Mouse (Mus musculus): ENCODE data around the gene Tnpo2. TPM values are rescaled to one million over a fixed set of nuclear protein-coding genes. Genes with fewer than 3 reads are reported as not detected.

The Tnpo2 gene
- total and polyA plus RNA-seq, 2 experiments from 2014 or later, result 49.1 to 183 TPM

DNA sequence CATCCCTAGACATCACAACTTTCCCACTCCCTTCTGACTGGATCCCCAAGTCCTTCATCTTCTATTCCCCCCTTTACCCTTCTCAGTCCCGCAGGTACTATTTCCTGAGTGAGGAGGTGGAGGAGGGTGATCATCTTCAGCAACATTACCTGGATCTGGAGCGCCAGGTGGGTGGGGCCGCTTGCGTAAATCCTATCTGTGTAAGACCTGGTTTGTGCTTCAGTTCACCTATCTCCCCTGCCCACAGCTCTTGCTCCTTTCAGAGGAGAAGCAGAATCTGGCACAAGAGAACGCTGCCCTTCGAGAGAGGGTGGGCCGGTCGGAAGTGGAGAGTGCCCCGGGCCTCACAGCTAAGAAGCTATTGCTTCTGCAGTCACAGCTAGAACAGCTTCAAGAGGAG lies 42.3 kb upstream of the Tnpo2 start:
- H3K27me3 ChIP-seq (ENCODE audit: insufficient read depth, low read length), result no peaks in the 10 kb centered on the region
- no peak for DNase-seq (ENCODE audit: low spot score)
- WGBS, result 96% methylated on average over 9 of the region's 9 CpGs
- H3K4me1 ChIP-seq (ENCODE audit: insufficient read depth, low read length), result peaks cover 12% of the 10 kb centered on the region; the same call in 1 of the 2 replicates
- no peak overlapping the region for H3K9ac ChIP-seq (replicated peaks; ENCODE audit: low read length)
- H3K9me3 ChIP-seq (ENCODE audit: low read length), result no peaks in the 10 kb centered on the region
- no peak overlapping the region for H3K27ac ChIP-seq
- H3K4me3 ChIP-seq (ENCODE audit: low read length), result no peak overlapping the region
- no peaks in the 10 kb centered on the region for H3K36me3 ChIP-seq (ENCODE audit: insufficient read depth, low read length)
- no peak for TF ChIP-seq CTCF (IDR thresholded peaks at IDR 0.05; ENCODE audit: low read depth)
- ATAC-seq, result no peak
- H3K4me2 ChIP-seq (ENCODE audit: low read depth, low read length), result no peak overlapping the region

DNA sequence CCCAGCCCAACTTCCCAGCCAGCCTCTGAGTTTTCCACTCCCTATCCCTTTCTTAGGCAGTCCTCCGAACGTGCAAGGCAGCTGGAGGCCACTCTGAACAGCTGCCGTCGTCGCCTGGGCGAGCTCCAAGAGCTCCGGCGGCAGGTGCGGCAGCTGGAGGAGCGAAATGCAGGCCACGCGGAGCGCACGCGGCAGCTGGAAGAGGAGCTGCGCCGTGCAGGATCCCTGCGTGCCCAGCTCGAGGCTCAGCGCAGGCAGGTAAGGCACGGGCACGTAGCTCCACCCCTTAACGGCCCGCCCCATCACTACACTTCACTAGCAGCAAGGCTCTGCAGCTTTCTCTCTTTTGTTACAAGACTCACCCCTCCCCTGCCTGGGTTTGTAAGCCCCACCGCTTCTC lies 41.0 kb upstream of the Tnpo2 start:
- H3K9me3 ChIP-seq (ENCODE audit: low read length), result no peaks in the 10 kb centered on the region
- no peaks in the 10 kb centered on the region for H3K36me3 ChIP-seq (ENCODE audit: insufficient read depth, low read length)
- no peak overlapping the region for H3K4me3 ChIP-seq (ENCODE audit: low read length)
- H3K9ac ChIP-seq (replicated peaks; ENCODE audit: low read length), result no peak overlapping the region
- H3K4me2 ChIP-seq (ENCODE audit: low read depth, low read length), result 0 out of 2 replicates have a peak overlapping the region, but pooled peaks have one; percentile 13
- peaks cover 12% of the 10 kb centered on the region; the same call in 1 of the 2 replicates for H3K4me1 ChIP-seq (ENCODE audit: insufficient read depth, low read length)
- ATAC-seq (no peak), DNase-seq (ENCODE audit: low spot score) (peak; percentile 53)
- no peak overlapping the region for H3K27ac ChIP-seq
- no peak for TF ChIP-seq CTCF (IDR thresholded peaks at IDR 0.05; ENCODE audit: low read depth)
- H3K27me3 ChIP-seq (ENCODE audit: insufficient read depth, low read length), result no peaks in the 10 kb centered on the region
- WGBS, result 28% methylated on average over 25 of the region's 25 CpGs

DNA sequence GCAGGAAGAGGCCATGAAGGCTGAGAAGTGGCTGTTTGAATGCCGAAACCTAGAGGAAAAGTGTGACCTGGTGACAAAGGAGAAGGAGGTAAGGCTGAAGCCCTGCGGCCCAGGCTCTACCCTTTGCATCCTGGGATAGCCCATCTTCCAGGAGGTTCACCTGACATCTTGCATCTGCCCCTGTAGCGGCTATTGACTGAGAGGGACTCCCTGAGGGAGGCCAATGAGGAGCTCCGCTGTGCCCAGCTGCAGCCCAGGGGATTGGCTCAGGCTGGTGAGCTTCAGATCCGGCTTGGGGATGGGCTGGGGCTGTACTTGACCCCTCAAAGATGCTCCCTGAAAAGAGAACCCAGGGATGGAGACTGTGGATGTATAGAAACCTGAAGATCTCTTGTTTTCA lies 39.7 kb upstream of the Tnpo2 start:
- no peak overlapping the region for H3K9ac ChIP-seq (replicated peaks; ENCODE audit: low read length)
- no peak overlapping the region for H3K4me3 ChIP-seq (ENCODE audit: low read length)
- no peaks in the 10 kb centered on the region for H3K9me3 ChIP-seq (ENCODE audit: low read length)
- no peaks in the 10 kb centered on the region for H3K36me3 ChIP-seq (ENCODE audit: insufficient read depth, low read length)
- WGBS, result 81% methylated on average over 5 of the region's 5 CpGs
- TF ChIP-seq CTCF (IDR thresholded peaks at IDR 0.05; ENCODE audit: low read depth), result no peak
- H3K27me3 ChIP-seq (ENCODE audit: insufficient read depth, low read length), result no peaks in the 10 kb centered on the region
- H3K4me2 ChIP-seq (ENCODE audit: low read depth, low read length), result no peak overlapping the region
- H3K4me1 ChIP-seq (ENCODE audit: insufficient read depth, low read length), result peaks cover 6% of the 10 kb centered on the region; the same call in 1 of the 2 replicates
- no peak overlapping the region for H3K27ac ChIP-seq
- DNase-seq (ENCODE audit: low spot score), result no peak
- no peak for ATAC-seq

DNA sequence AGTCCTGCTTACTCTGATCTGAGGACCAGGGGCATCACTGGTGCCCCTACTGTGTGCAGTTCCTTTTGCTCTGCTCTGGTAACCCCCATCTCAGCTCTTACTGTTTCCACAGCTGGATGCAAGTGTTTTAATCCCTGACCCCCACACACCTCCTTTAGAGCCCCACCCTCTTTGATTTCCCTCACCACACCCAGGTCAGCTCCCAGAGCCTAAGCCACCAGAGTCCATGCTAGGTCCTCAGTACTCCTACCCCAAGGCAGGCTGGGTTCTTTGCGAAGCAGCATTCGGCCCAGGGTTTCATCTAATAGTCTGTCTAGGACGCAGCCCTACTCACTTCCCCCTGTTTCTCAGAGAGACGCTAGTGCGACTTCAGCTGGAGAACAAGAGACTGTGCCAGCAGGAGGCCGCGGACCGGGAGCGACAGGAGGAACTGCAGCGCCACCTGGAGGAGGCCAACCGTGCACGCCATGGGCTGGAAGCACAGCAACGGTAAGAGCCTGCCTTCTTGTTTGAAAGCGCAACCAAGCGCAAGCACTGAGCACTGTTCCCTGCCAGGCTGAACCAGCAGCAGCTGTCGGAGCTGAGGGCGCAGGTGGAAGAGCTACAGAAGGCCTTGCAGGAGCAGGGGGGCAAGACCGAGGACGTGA lies 38.9 kb upstream of the Tnpo2 start:
- Histone ChIP-seq H3K27ac (0 out of 2 replicates have a peak overlapping the region, but pooled peaks have one; percentile 11), H3K4me2 (ENCODE audit: low read depth, low read length) (peak overlapping the region; percentile 37), H3K36me3 (ENCODE audit: insufficient read depth, low read length) (peaks cover 3% of the 10 kb centered on the region; the same call in 1 of the 2 replicates), H3K4me3 (ENCODE audit: low read length) (no peak overlapping the region), H3K27me3 (ENCODE audit: insufficient read depth, low read length) (no peaks in the 10 kb centered on the region), H3K9ac (replicated peaks; ENCODE audit: low read length) (peak overlapping the region; percentile 38; the same call in 1 of the 2 replicates), H3K4me1 (ENCODE audit: insufficient read depth, low read length) (peaks cover 6% of the 10 kb centered on the region; the same call in 1 of the 2 replicates), H3K9me3 (ENCODE audit: low read length) (no peaks in the 10 kb centered on the region)
- ATAC-seq, result peak; percentile 86
- peak; percentile 95 for TF ChIP-seq CTCF (IDR thresholded peaks at IDR 0.05; ENCODE audit: low read depth)
- 4% methylated on average over 19 of the region's 19 CpGs for WGBS
- DNase-seq (ENCODE audit: low spot score), result peak; percentile 93

DNA sequence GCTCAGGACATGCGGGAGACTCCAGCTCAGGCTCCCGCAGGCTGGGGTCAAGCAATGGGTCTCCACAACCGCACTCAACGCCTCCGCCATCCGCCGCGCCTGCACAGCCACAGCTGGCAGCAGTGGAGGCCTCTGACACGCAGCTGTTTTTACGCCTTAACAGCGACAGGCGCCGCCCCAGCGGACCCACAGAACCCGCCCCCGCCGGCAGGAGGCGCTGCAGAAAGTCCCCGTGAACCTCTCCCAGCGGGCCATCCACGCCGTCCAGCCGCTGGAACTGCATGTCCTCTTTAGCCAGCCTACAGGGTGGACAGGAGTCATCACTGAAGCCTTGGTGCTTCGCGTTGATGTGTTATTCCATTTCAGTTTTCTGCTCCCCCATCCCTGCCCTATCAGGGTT lies 29.0 kb upstream of the Tnpo2 start:
- H3K4me1 ChIP-seq (ENCODE audit: insufficient read depth, low read length), result no peaks in the 10 kb centered on the region
- no peak overlapping the region for H3K27ac ChIP-seq
- ATAC-seq (no peak), DNase-seq (ENCODE audit: low spot score) (no peak)
- 25% methylated on average over 25 of the region's 25 CpGs for WGBS
- H3K9ac ChIP-seq (replicated peaks; ENCODE audit: low read length), result no peak overlapping the region
- peaks cover 3% of the 10 kb centered on the region; the same call in 1 of the 2 replicates for H3K36me3 ChIP-seq (ENCODE audit: insufficient read depth, low read length)
- H3K4me2 ChIP-seq (ENCODE audit: low read depth, low read length), result no peak overlapping the region
- TF ChIP-seq CTCF (IDR thresholded peaks at IDR 0.05; ENCODE audit: low read depth), result peak; percentile 48
- no peaks in the 10 kb centered on the region for H3K9me3 ChIP-seq (ENCODE audit: low read length)
- no peak overlapping the region for H3K4me3 ChIP-seq (ENCODE audit: low read length)
- peaks cover 16% of the 10 kb centered on the region for H3K27me3 ChIP-seq (ENCODE audit: insufficient read depth, low read length)

DNA sequence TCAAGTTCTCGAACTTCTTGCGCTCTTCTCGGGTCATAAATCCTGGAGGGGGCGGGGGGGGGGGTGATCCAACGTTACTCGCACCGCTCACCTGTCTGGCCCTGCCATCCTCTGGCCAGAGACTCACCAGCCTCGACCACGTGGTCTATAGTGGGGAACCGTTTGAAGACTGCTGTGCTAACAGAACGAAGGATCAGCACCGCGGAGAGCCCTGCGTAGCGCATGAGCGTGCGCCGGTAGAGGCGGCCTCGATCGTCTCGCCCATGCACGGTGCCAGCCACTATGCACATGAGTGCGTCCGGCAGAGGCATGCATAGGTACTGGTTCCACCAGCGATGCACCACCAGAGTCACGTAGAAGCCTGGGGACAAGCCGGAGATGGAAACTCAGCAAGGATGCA lies 25.5 kb upstream of the Tnpo2 start:
- no peak overlapping the region for H3K4me2 ChIP-seq (ENCODE audit: low read depth, low read length)
- H3K4me1 ChIP-seq (ENCODE audit: insufficient read depth, low read length), result no peaks in the 10 kb centered on the region
- no peaks in the 10 kb centered on the region for H3K9me3 ChIP-seq (ENCODE audit: low read length)
- no peak overlapping the region for H3K27ac ChIP-seq
- H3K27me3 ChIP-seq (ENCODE audit: insufficient read depth, low read length), result peaks cover 21% of the 10 kb centered on the region
- TF ChIP-seq CTCF (IDR thresholded peaks at IDR 0.05; ENCODE audit: low read depth), result no peak
- H3K4me3 ChIP-seq (ENCODE audit: low read length), result no peak overlapping the region
- ATAC-seq (no peak), DNase-seq (ENCODE audit: low spot score) (no peak)
- 16% methylated on average over 28 of the region's 28 CpGs for WGBS
- H3K9ac ChIP-seq (replicated peaks; ENCODE audit: low read length), result no peak overlapping the region
- H3K36me3 ChIP-seq (ENCODE audit: insufficient read depth, low read length), result no peaks in the 10 kb centered on the region

DNA sequence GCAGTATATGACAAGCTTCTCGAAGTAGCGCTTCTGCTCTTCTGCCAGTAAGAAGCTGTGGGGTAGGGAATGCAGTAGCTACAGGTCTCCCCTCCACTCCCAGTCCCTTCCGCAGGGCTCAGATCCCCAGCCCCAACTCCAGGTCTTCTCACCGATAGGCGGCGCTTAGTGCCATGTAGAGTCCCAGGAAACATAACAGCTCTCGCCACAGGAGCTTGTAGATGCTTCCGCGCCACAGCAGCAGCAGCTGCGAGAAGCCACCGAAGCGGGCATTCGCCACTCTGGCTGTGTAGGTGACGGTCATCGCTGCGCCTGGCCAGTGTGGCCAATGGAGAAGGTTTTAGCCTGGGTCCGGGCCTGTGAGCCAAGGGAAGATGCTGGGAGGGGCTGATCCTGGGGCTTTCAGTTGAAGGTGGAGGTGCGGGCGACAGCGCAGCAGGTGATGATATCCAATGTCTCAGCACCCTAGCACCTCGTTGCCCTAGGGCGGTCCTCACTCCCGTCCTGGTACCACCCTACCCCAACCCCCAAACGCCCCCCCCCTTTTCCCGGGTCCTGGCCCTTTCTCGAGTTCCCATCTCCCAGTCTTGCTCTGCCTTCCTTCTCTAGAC lies 23.4 kb upstream of the Tnpo2 start:
- WGBS, result 10% methylated on average over 26 of the region's 26 CpGs
- peak overlapping the region; percentile 56 for H3K4me2 ChIP-seq (ENCODE audit: low read depth, low read length)

More for the DNA sequence above, 23.4 kb upstream of the Tnpo2 start:
- TF ChIP-seq CTCF (IDR thresholded peaks at IDR 0.05; ENCODE audit: low read depth), result peak; percentile 81
- peak; percentile 89 for DNase-seq (ENCODE audit: low spot score)
- peak; percentile 79 for ATAC-seq
- peak overlapping the region; percentile 28 for H3K4me3 ChIP-seq (ENCODE audit: low read length)
- no peak overlapping the region for H3K27ac ChIP-seq
- peaks cover 9% of the 10 kb centered on the region for H3K36me3 ChIP-seq (ENCODE audit: insufficient read depth, low read length)
- H3K27me3 ChIP-seq (ENCODE audit: insufficient read depth, low read length), result peaks cover 16% of the 10 kb centered on the region; the same call in 1 of the 2 replicates
- H3K9ac ChIP-seq (replicated peaks; ENCODE audit: low read length), result no peak overlapping the region
- H3K4me1 ChIP-seq (ENCODE audit: insufficient read depth, low read length), result no peaks in the 10 kb centered on the region
- H3K9me3 ChIP-seq (ENCODE audit: low read length), result no peaks in the 10 kb centered on the region
